Mouse (Mus musculus): Measurements from ENCODE around the gene Tapbpl.

Gene Tapbpl

GRCm38 (mm10) chr6:125196301-125196700, 35.4 kb downstream of the Tapbpl start:
- Histone ChIP-seq H3K36me3 (ENCODE audit: control insufficient read depth, insufficient read depth, low read length, poor library complexity, severe bottlenecking) (peaks cover 3% of the 10 kb centered on the region; the same call in 1 of the 2 replicates), H3K27me3 (ENCODE audit: control insufficient read depth, insufficient read depth, low read length, poor library complexity, severe bottlenecking) (no peaks in the 10 kb centered on the region)
- no peak for DNase-seq (ENCODE audit: low read depth, low spot score)

- no peak for DNase-seq (ENCODE audit: low read depth, low spot score)
- Histone ChIP-seq H3K27me3 (ENCODE audit: control insufficient read depth, insufficient read depth, low read length, poor library complexity, severe bottlenecking) (no peaks in the 10 kb centered on the region), H3K36me3 (ENCODE audit: control insufficient read depth, insufficient read depth, low read length, poor library complexity, severe bottlenecking) (peaks cover 3% of the 10 kb centered on the region; the same call in 1 of the 2 replicates)
These were observed 36.1 kb downstream of the Tapbpl start for GRCm38 (mm10) chr6:125195541-125196075.

- no peak for DNase-seq (ENCODE audit: low read depth, low spot score)
- H3K27me3 ChIP-seq (ENCODE audit: control insufficient read depth, insufficient read depth, low read length, poor library complexity, severe bottlenecking): no peaks in the 10 kb centered on the region
- H3K36me3 ChIP-seq (ENCODE audit: control insufficient read depth, insufficient read depth, low read length, poor library complexity, severe bottlenecking): peaks cover 3% of the 10 kb centered on the region; the same call in 1 of the 2 replicates
These were observed 38.3 kb downstream of the Tapbpl start for GRCm38 (mm10) chr6:125193390-125193789.

- no peak for DNase-seq (ENCODE audit: low read depth, low spot score)
- Histone ChIP-seq H3K36me3 (ENCODE audit: control insufficient read depth, insufficient read depth, low read length, poor library complexity, severe bottlenecking) (peaks cover 3% of the 10 kb centered on the region; the same call in 1 of the 2 replicates), H3K27me3 (ENCODE audit: control insufficient read depth, insufficient read depth, low read length, poor library complexity, severe bottlenecking) (no peaks in the 10 kb centered on the region)
These were observed 38.8 kb downstream of the Tapbpl start for GRCm38 (mm10) chr6:125192841-125193240.

- H3K36me3 ChIP-seq (ENCODE audit: control insufficient read depth, insufficient read depth, low read length, poor library complexity, severe bottlenecking): peaks cover 3% of the 10 kb centered on the region; the same call in 1 of the 2 replicates
These were observed 39.5 kb downstream of the Tapbpl start for GRCm38 (mm10) chr6:125192016-125192714.

GRCm38 (mm10) chr6:125191332-125192015, 40.2 kb downstream of the Tapbpl start, which contains the start of the genes Ncapd2 and Mrpl51:
Gene Ncapd2, minus strand, starts transcription at chr6:125191701.
Gene Mrpl51, plus strand, starts transcription at chr6:125191801.
- peak; percentile 97 for DNase-seq (ENCODE audit: low read depth, low spot score)

More at GRCm38 (mm10) chr6:125192016-125192714, 39.5 kb downstream of the Tapbpl start:
- no peaks in the 10 kb centered on the region for H3K27me3 ChIP-seq (ENCODE audit: control insufficient read depth, insufficient read depth, low read length, poor library complexity, severe bottlenecking)
- DNase-seq (ENCODE audit: low read depth, low spot score): peak; percentile 94

GRCm38 (mm10) chr6:125190816-125191215, 40.8 kb downstream of the Tapbpl start:
- H3K27me3 ChIP-seq (ENCODE audit: control insufficient read depth, insufficient read depth, low read length, poor library complexity, severe bottlenecking): no peaks in the 10 kb centered on the region
- H3K36me3 ChIP-seq (ENCODE audit: control insufficient read depth, insufficient read depth, low read length, poor library complexity, severe bottlenecking): peaks cover 3% of the 10 kb centered on the region
- DNase-seq (ENCODE audit: low read depth, low spot score): no peak

More at GRCm38 (mm10) chr6:125191332-125192015, 40.2 kb downstream of the Tapbpl start, which contains the start of the genes Ncapd2 and Mrpl51:
- H3K36me3 ChIP-seq (ENCODE audit: control insufficient read depth, insufficient read depth, low read length, poor library complexity, severe bottlenecking): peaks cover 3% of the 10 kb centered on the region; the same call in 1 of the 2 replicates
- H3K27me3 ChIP-seq (ENCODE audit: control insufficient read depth, insufficient read depth, low read length, poor library complexity, severe bottlenecking): no peaks in the 10 kb centered on the region

GRCm38 (mm10) chr6:125186203-125186602, 45.5 kb downstream of the Tapbpl start:
- Histone ChIP-seq H3K27me3 (ENCODE audit: control insufficient read depth, insufficient read depth, low read length, poor library complexity, severe bottlenecking) (no peaks in the 10 kb centered on the region), H3K36me3 (ENCODE audit: control insufficient read depth, insufficient read depth, low read length, poor library complexity, severe bottlenecking) (peaks cover 8% of the 10 kb centered on the region)
- no peak for DNase-seq (ENCODE audit: low read depth, low spot score)

GRCm38 (mm10) chr6:125182133-125182532, 49.5 kb downstream of the Tapbpl start:
- H3K36me3 ChIP-seq (ENCODE audit: control insufficient read depth, insufficient read depth, low read length, poor library complexity, severe bottlenecking): peaks cover 10% of the 10 kb centered on the region
- no peak for DNase-seq (ENCODE audit: low read depth, low spot score)
- no peaks in the 10 kb centered on the region for H3K27me3 ChIP-seq (ENCODE audit: control insufficient read depth, insufficient read depth, low read length, poor library complexity, severe bottlenecking)

- DNase-seq (ENCODE audit: low read depth, low spot score): no peak
- Histone ChIP-seq H3K36me3 (ENCODE audit: control insufficient read depth, insufficient read depth, low read length, poor library complexity, severe bottlenecking) (peaks cover 7% of the 10 kb centered on the region), H3K27me3 (ENCODE audit: control insufficient read depth, insufficient read depth, low read length, poor library complexity, severe bottlenecking) (no peaks in the 10 kb centered on the region)
These were observed 52.1 kb downstream of the Tapbpl start for GRCm38 (mm10) chr6:125179601-125180000.

DNA sequence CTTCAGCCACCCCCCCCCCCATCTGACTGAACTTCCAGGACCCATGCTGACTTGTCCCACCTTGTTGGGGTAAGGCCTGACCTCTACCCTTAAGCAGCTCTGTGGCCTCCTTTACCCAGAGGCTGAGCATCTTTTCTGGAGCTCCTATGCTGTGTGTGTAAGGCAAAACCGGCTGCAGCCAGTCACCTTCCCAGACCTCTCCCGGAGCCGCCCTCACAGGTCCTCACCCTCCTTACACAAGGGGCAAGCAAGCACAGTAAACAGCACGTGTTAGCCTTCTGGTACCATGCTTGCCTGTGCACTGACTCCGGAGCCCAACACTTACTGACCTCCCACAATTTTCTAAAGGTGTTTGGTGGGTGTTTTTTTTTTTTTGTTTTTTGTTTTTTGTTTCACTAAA, 56.2 kb downstream of the Tapbpl start:
- Histone ChIP-seq H3K27me3 (ENCODE audit: control insufficient read depth, insufficient read depth, low read length, poor library complexity, severe bottlenecking) (no peaks in the 10 kb centered on the region), H3K36me3 (ENCODE audit: control insufficient read depth, insufficient read depth, low read length, poor library complexity, severe bottlenecking) (no peaks in the 10 kb centered on the region; the same call in none of the 2 replicates)
- no peak for DNase-seq (ENCODE audit: low read depth, low spot score)
